Mouse (Mus musculus) forebrain, postnatal 0 days (tissue): ENCODE measurements around the gene Ppef1. TPM values are rescaled to one million over a fixed set of nuclear protein-coding genes. Genes with fewer than 3 reads are reported as not detected.

Experiments used
- ATAC-seq: fragments of 200-750 bp; cut with Nextera tagmentation; 2 replicates; pipeline ENCODE4 v1.8.0; 2017; ENCODE audit warnings: mild to moderate bottlenecking, moderate library complexity
- DNase-seq: peaks from one replicate; pipeline ENCODE4 v3.0.0-alpha.2; 2015
- H3K27ac ChIP-seq: fragments of 300-500 bp; sonication (generic); 2 replicates; pipeline ENCODE4 v1.5.1; 2014; ENCODE audit warnings: low read depth, mild to moderate bottlenecking, antibody characterized with exemption, low read length, moderate library complexity, mixed read lengths
- H3K27me3 ChIP-seq: fragments of 300-500 bp; sonication (generic); 2 replicates; pipeline ENCODE4 v1.6.1; 2014; ENCODE audit warnings: mild to moderate bottlenecking, low read length, mixed read lengths; ENCODE audit not compliant: insufficient read depth
- H3K36me3 ChIP-seq: fragments of 300-500 bp; sonication (generic); 2 replicates; pipeline ENCODE4 v1.6.1; 2014; ENCODE audit warnings: mild to moderate bottlenecking, moderate library complexity; ENCODE audit not compliant: insufficient read depth
- H3K4me1 ChIP-seq: fragments of 300-500 bp; sonication (generic); 2 replicates; pipeline ENCODE4 v1.6.1; 2014; ENCODE audit warnings: antibody characterized with exemption; ENCODE audit not compliant: insufficient read depth
- H3K4me2 ChIP-seq: fragments of 300-500 bp; sonication (generic); 2 replicates; pipeline ENCODE4 v1.6.1; 2014; ENCODE audit warnings: low read depth, mild to moderate bottlenecking, moderate library complexity
- H3K4me3 ChIP-seq: fragments of 300-500 bp; sonication (generic); 2 replicates; pipeline ENCODE4 v1.5.1; 2014; ENCODE audit warnings: low read depth, low read length, mixed read lengths
- H3K9ac ChIP-seq: fragments of 300-500 bp; sonication (generic); 2 replicates; pipeline ENCODE4 v1.6.1; 2014; ENCODE audit warnings: mild to moderate bottlenecking
- H3K9me3 ChIP-seq: fragments of 300-500 bp; sonication (generic); 2 replicates; pipeline ENCODE4 v1.6.1; 2016; ENCODE audit warnings: low read length
- CTCF ChIP-seq: sonication (generic); IDR thresholded peaks from 2 replicates; pipeline ENCODE4 v1.5.1; 2016; ENCODE audit warnings: antibody characterized with exemption, control low read depth, low read depth
- WGBS: fragments of 180-500 bp; shearing (Covaris S2); extraction: QIAGEN DNeasy Blood & Tissue Kit; methylation state at CpG from one replicate; pipeline ENCODE4 v1.1.7; 2014; 5-methylcytosine and 5-hydroxymethylcytosine counted together
- polyA plus RNA-seq: library from polyadenylated mRNA; unstranded; fragments of >200 nt; fragmentation: Nextera tagmentation; extraction: Ambion mirVana; gene quantifications from 2 replicates; pipeline ENCODE4 v1.2.1, GENCODE M21; 2015
- total RNA-seq: library from RNA; depleted of rRNA; stranded (reverse); fragments of >200 nt; gene quantifications from 2 replicates; pipeline ENCODE4 v1.2.3, GENCODE M21; 2014

Ppef1 gene
- total and polyA plus RNA-seq, 2 experiments from 2014 or later: 0.47 to 0.90 TPM

- Histone ChIP-seq H3K4me2 (no peak overlapping the region), H3K9ac (no peak overlapping the region), H3K9me3 (no peaks in the 10 kb centered on the region), H3K4me1 (no peaks in the 10 kb centered on the region; the same call in 1 of the 2 replicates), H3K27ac (peak overlapping the region; percentile 57), H3K4me3 (no peak overlapping the region), H3K36me3 (no peaks in the 10 kb centered on the region), H3K27me3 (no peaks in the 10 kb centered on the region)
- peak; percentile 94 for ATAC-seq
- DNase-seq: peak; percentile 56
- TF ChIP-seq CTCF: no peak
- 36% methylated on average over 3 of the region's 3 CpGs for WGBS
These were observed 136.8 kb downstream of the Ppef1 start for GRCm38 (mm10) chrX:160598562-160599458.

GRCm38 (mm10) chrX:160598055-160598454 lies 137.5 kb downstream of the Ppef1 start:
- DNase-seq (no peak), ATAC-seq (no peak)
- TF ChIP-seq CTCF: no peak
- Histone ChIP-seq H3K4me3 (no peak overlapping the region), H3K4me2 (no peak overlapping the region), H3K27ac (0 out of 2 replicates have a peak overlapping the region, but pooled peaks have one; percentile 17), H3K4me1 (no peaks in the 10 kb centered on the region; the same call in 1 of the 2 replicates), H3K27me3 (no peaks in the 10 kb centered on the region), H3K36me3 (no peaks in the 10 kb centered on the region), H3K9me3 (no peaks in the 10 kb centered on the region), H3K9ac (no peak overlapping the region)
- 72% methylated on average over 2 of the region's 2 CpGs for WGBS

DNA sequence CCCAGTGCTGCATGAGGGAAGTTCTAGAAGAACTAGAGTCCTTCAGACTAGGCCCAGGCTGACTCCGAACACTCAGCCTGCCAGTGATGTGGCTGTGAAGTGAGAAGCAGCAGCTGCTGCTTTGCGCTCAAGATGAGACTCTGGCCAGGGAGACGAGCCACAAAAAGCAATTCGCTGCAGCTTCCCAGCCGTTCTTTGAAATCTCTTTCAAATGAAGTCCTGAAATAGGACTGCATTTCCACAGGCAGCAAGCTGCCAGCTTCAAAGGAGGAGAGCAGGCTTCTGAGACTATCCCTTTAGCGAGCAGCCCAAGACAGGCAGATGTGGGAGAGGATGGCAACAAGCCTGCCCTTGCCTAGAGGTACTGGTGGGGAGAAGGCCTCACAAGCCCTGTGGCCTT lies 142.6 kb downstream of the Ppef1 start:
- H3K27me3 ChIP-seq: no peaks in the 10 kb centered on the region
- 64% methylated on average over 6 of the region's 6 CpGs for WGBS
- H3K9ac ChIP-seq: no peak overlapping the region
- H3K4me1 ChIP-seq: no peaks in the 10 kb centered on the region
- H3K36me3 ChIP-seq: no peaks in the 10 kb centered on the region
- H3K4me2 ChIP-seq: no peak overlapping the region
- ATAC-seq (peak; percentile 54), DNase-seq (peak; percentile 50)
- H3K27ac ChIP-seq: peak overlapping the region; percentile 69
- no peak for TF ChIP-seq CTCF
- no peaks in the 10 kb centered on the region for H3K9me3 ChIP-seq
- no peak overlapping the region for H3K4me3 ChIP-seq

DNA sequence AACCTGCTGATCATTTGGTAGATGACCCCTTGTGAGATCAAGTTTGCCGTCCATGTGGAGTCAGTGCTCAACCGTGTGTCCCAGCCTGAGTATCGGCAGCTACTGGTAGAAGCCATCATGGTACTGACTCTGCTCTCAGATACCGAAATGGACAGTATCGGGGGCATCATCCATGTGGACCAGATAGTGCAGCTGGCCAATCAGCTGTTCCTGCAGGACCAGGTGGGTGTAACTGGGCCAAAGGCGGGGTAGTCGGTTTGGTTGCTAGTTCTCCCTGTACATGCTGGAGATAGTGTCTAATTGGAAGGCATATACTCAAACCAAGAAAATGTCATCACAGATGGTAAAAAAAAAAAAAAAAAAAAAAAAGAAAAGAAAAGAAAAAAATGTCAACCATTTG lies 145.4 kb downstream of the Ppef1 start:
- Histone ChIP-seq H3K27ac (no peak overlapping the region), H3K4me2 (no peak overlapping the region), H3K4me1 (no peaks in the 10 kb centered on the region), H3K9me3 (no peaks in the 10 kb centered on the region), H3K9ac (no peak overlapping the region), H3K36me3 (no peaks in the 10 kb centered on the region), H3K27me3 (no peaks in the 10 kb centered on the region), H3K4me3 (no peak overlapping the region)
- DNase-seq (no peak), ATAC-seq (no peak)
- 90% methylated on average over 7 of the region's 7 CpGs for WGBS
- TF ChIP-seq CTCF: no peak

- H3K9me3 ChIP-seq: no peaks in the 10 kb centered on the region
- WGBS: 54% methylated on average over 4 of the region's 4 CpGs
- no peak overlapping the region for H3K9ac ChIP-seq
- no peaks in the 10 kb centered on the region for H3K36me3 ChIP-seq
- H3K27me3 ChIP-seq: no peaks in the 10 kb centered on the region
- no peaks in the 10 kb centered on the region for H3K4me1 ChIP-seq
- 0 out of 2 replicates have a peak overlapping the region, but pooled peaks have one; percentile 59 for H3K27ac ChIP-seq
- H3K4me2 ChIP-seq: no peak overlapping the region
- no peak overlapping the region for H3K4me3 ChIP-seq
- no peak for TF ChIP-seq CTCF
- ATAC-seq (peak; percentile 80), DNase-seq (peak; percentile 43)
These were observed 147.0 kb downstream of the Ppef1 start for GRCm38 (mm10) chrX:160588523-160588922.

DNA sequence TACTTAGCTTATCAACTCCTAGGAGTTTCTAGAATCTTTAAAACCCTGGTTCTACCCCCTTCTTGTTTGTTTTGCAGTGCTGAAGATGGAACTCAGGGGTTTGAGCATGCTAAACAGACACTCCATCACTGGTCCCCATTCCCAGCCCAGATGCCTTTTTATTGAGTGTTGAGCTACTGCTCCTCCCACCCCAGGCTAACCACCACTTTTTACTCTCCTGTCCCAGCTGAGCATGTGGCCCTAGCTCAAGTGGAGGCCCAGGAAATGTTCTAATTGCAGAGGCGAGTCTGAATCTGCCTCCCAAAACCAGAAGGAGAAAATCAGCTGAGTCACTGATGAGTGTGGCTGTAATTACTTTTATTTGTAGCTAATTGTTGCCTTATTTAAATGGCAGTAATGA lies 150.5 kb downstream of the Ppef1 start:
- ATAC-seq: no peak

GRCm38 (mm10) chrX:160584148-160584838 lies 151.3 kb downstream of the Ppef1 start:
- no peak for TF ChIP-seq CTCF
- 86% methylated on average over 4 of the region's 4 CpGs for WGBS

More for the DNA sequence above, 150.5 kb downstream of the Ppef1 start:
- WGBS: 47% methylated on average over 1 of the region's 1 CpGs
- DNase-seq: no peak
- no peak overlapping the region for H3K4me3 ChIP-seq
- H3K4me2 ChIP-seq: no peak overlapping the region
- H3K27ac ChIP-seq: no peak overlapping the region
- no peaks in the 10 kb centered on the region for H3K9me3 ChIP-seq
- no peaks in the 10 kb centered on the region for H3K27me3 ChIP-seq
- no peaks in the 10 kb centered on the region for H3K4me1 ChIP-seq
- no peak overlapping the region for H3K9ac ChIP-seq
- no peaks in the 10 kb centered on the region for H3K36me3 ChIP-seq
- no peak for TF ChIP-seq CTCF

More at GRCm38 (mm10) chrX:160584148-160584838, 151.3 kb downstream of the Ppef1 start:
- Histone ChIP-seq H3K27me3 (no peaks in the 10 kb centered on the region), H3K4me1 (no peaks in the 10 kb centered on the region), H3K9ac (no peak overlapping the region), H3K36me3 (no peaks in the 10 kb centered on the region), H3K4me3 (no peak overlapping the region), H3K9me3 (no peaks in the 10 kb centered on the region), H3K27ac (no peak overlapping the region), H3K4me2 (no peak overlapping the region)
- ATAC-seq (no peak), DNase-seq (no peak)
